Mouse (Mus musculus): ENCODE results near the gene Bfsp1. TPM values are rescaled to one million over a fixed set of nuclear protein-coding genes. Genes with fewer than 3 reads are reported as not detected.

The Bfsp1 gene
- total RNA-seq, 2 experiments from 2014 or later = 0.77 to 0.86 TPM

DNA sequence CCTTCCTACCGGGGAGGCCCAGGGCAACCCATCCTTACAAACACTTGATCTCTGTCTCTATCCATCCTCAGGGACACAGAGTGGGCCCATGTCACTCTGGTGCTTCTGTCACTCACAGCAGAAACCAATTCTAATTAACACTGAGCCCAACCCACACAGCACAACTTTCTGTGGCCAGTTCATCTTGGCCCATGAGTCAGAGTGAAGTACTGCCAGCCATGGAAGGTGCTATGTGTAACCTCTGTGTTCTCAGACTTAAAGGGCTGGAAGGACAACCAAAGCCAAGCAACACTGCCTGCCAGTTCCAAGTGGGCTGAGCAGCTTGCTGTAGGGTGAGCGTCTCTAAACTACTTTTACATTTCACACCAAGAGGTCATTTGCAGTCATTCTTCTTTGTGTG is 3.8 kb downstream of the Bfsp1 start:
- no peak for DNase-seq (ENCODE audit: extremely low spot score in 1 of 2, low spot score in 1 of 2)

DNA sequence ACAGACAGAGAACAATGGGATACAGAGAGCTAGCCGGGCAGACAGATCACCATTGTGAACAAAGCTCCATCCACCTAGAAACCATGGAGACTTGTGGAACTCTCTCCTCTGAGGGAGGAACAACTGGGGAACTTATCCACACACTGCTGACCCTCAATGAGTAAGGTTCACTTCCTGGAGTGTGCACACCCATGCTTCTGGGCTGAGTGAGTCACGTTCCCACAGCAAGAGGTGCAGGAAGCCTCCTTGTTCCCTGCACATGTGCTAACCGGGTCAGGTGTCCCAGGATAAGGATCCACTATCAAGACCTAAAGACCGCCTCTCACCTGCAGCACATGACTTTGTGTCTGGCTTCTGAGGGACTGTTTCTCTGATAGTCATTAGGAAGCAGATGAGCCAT is 9.5 kb downstream of the Bfsp1 start:
- no peak for DNase-seq (ENCODE audit: extremely low spot score in 1 of 2, low spot score in 1 of 2)

DNA sequence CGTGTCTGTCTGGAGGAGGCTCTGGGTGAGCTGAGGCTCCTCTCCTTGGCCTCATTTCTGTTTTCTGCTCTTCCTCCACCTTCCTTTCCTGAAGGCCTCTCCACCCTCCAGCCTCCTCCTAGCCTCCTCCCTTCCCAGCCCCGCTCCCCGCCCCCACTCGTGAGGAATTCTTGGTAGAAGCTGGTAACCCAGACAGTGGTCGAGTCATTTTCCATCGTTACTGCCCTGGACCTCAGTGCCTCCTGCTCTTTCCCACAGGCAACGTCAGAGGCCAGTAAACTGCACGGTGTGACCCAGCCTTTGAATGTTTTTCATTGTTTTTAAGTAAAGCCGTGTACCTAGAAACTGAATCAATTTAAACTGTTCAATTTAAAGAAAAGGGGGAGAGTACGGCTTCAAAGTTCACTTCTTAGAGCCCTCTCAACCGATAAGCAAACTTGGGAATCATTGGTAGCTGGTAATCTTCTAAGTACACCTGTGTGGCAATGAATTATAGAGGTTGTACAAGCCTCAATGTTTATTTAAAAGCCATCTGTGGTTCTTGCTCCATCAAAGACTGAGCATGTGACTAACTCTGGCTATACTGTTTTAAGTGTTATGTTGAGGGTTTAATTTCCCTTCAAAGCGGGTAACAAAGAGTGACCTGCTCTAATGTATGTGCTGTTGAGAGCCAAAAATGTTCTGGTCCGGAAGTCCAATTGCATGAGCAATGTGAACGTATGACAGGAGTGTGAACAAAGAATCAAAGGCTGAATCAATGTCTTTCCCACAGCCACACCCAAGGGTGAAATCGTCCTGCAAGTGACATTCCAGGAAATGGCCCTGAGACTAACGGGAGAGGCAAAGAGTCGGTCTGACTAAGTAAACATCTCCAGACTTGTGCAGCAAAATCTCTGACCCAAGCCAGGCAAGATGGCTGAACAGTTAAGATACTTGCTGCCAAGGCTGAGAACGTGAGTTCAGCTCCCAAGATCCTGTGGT is 10.4 kb downstream of the Bfsp1 start:
- DNase-seq (ENCODE audit: extremely low spot score in 1 of 2, low spot score in 1 of 2) = no peak

DNA sequence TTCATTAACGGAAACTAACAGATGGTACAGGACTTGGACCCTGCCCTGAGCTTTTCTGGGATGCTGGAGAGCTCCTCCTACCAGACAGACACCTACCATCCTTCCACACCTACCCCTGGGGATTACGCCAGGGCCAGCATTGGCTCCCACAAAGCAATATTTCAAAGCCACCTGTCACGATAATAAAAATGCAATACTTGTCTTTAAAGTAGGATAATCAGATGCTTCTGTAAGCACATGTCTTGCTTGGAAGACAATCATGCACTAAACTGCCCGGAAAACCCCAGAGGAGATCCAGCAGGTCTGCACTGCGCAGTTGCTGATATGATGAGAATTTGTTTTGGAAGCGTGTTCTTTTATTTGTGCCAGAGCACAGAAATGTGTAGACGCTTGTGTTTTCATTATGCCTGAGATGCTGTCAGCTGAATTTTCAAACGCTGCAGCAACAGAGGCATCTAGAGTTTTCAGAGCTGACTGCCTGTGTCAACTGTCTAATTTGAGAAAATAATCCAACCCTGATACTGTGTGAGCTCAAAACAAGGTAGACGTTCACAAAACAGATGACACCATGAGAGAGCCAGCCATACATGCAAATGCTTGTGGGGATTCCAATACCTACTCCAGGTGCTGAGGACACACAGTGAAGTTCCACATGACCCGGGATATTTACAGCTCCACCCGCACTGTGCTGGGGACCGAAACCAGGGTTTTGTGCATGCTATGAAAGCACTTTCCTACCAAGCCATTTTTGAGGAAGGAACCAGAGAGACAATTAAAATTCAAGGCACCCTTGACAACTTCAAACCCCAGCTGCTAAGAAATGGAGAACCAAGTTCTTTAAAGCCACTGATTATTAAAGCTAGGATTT is 11.4 kb downstream of the Bfsp1 start:
- DNase-seq (ENCODE audit: extremely low spot score in 1 of 2, low spot score in 1 of 2) = peak in 1 of 2 experiments; percentile 12

DNA sequence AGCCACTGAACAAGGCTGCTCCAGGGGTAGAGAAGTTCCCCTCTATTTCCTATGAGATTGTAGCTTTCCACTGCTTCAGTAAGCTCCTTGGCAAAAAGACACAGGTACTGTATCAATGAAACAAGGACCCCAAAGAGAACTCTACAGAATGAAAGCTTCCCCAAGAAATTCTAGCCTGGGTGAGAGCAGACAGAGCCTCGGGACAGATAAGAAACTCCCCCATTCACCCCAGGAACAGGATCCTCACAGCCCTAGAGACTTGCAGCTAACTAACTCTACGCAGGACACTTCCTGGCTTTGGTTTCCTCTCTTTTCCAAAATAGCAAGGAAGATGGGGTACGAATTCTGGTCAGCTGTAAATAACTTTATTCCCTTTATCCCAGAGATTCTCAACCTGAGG is 15.7 kb downstream of the Bfsp1 start:
- no peak for DNase-seq (ENCODE audit: extremely low spot score in 1 of 2, low spot score in 1 of 2)

DNA sequence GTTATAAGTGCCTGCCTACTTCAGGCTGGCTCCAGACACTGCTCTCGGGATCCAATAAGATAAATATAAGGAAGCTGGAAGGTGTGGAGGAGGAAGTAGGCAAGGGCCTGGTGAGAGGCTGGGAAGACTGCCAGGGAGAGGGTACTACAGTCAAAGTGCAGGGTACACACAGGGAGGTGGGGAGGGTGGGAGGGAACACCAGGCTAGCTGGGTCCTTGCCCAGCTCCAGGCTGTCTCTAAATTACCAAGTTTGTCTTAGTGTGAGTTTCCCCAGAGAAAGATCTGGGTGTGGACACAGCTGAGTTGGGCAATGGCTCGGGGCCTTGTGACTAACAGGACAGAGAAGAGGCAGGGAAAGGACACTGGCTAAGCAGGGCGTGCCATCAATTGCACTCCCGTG is 16.2 kb downstream of the Bfsp1 start:
- DNase-seq (ENCODE audit: extremely low spot score in 1 of 2, low spot score in 1 of 2) = no peak

DNA sequence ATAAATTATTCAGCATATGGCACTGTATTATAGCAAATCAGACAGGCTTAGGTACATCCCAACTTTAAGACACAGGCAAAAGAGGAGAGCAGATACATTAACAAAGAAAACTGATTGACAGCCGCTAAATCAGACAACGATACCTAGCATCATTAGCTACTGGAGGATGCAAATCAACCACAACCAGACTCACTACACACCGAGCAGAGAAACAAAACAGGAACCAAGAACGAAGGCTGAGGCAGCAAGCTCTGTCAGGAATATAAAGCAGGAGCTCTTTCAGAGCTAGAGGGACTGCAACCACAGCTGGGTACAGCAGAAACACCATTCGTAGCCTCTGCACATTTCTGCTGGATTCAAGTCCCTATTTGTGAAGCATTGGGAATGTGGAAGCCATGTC is 18.2 kb downstream of the Bfsp1 start:
- no peak for DNase-seq (ENCODE audit: extremely low spot score in 1 of 2, low spot score in 1 of 2)

DNA sequence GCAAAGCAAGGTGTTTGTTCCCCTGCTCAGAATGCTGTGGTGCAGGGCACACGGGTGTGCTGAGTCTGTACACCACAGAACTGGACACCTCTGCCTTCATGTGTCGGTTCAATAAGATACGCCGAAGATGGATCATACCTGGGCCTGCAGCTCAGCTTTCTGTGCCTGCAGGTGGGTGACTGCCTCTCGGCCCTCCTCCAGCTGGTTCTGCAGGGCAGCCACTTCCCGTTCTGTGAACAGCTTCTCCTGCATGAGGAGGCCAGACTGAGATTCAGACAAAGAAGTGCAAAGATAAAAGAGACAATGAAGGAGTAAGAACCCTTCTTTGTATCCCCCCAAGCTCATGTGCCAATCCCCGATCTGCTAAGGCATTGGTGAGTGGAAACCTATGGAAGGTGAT is 21.4 kb downstream of the Bfsp1 start:
- DNase-seq (ENCODE audit: extremely low spot score in 1 of 2, low spot score in 1 of 2) = no peak

DNA sequence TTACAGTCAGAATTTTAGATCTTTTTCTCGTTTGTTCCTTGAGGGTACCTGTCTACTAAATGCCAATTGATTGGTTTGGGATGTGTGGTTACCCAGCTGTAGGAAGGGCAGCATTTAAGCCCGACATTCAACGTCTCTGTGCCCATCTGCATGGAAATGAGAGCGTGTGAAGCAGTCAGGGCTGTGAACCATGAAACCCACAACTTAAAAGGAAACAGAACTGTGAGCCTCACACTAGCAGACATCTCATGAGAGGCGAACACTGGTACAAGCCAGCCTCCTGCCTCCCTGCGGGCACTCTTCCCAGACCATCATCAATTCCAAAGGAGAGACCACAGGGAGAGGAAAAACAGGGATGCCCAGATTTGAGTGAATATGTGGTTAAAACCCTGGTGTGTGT is 22.1 kb downstream of the Bfsp1 start:
- DNase-seq (ENCODE audit: extremely low spot score in 1 of 2, low spot score in 1 of 2) = no peak

DNA sequence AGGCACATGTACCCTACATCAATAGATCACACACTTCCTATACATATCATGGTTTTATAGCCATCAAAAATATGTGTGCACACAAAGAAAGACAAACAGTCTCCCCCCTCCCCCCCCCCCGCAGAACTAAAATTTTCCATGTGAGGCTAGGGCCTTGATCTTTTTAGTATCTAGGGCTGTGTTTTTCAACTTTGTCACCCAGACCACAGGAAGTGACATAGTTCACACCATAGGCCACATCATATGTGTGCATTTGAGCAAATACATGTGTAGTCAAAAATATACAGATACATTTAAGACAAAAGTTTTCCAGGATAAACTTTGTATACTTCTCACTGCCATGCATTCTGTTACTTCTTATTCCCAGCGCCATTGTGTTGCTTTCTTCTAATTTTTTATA is 23.5 kb downstream of the Bfsp1 start:
- no peak for DNase-seq (ENCODE audit: extremely low spot score in 1 of 2, low spot score in 1 of 2)

DNA sequence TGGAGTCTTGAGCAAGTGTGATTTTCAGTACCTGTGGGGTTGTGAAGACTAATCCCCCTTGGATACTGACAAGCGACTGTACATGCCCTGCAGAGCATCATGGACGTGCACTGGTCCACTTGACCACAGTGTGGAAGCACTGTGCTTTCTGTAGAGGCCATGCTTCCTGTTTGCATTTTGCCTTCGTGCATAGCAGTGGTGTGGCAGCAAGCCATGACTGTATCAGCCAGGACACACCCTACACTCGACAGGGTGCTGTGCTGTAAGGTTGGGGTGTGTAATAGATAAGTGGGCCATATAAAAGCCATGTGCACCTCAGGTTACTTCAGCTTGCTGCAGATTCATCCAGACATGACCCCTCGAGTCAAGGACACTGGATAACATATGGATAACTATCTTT is 24.3 kb downstream of the Bfsp1 start:
- DNase-seq (ENCODE audit: extremely low spot score in 1 of 2, low spot score in 1 of 2) = no peak

DNA sequence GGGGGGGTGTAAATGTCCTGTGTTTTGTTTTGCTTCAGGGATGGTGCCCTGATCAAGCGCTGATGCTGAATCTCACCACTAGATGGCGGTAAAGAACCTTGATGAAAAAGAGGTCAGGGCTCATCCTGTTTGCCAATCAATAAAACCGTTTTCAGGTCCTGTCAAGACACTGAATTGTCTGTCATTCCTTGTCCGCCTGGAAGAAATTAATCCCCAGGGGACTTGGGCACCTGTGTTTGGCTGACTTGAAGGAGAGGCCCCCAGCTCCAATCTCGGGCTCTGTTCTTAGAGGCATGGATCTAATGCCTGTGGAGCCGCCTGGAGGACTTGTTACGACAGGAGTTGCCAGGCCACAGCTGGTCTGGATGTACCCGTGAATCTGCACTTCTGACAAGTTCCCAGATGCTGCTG is 25.7 kb downstream of the Bfsp1 start:
- DNase-seq (ENCODE audit: extremely low spot score in 1 of 2, low spot score in 1 of 2) = peak; percentile 50 to 70

DNA sequence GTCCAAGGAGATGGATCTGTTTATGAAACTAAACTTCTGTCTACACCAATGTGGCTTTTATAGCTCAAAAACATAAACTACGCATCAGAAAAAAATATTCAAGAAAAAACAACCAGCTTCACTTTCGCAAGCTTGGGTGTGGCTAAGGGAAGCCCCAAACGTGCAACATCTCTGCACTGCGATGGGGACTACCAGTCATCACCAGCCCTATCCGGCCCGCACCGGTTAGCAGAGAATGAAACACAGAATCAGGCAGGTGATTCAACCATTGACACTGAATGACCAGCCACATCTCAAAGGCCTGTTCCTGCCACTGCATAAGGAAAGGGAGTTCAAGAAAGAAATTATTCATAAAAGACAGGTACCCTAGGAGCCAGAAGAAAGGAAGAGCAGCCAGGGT is 27.2 kb downstream of the Bfsp1 start:
- DNase-seq (ENCODE audit: extremely low spot score in 1 of 2, low spot score in 1 of 2) = no peak

DNA sequence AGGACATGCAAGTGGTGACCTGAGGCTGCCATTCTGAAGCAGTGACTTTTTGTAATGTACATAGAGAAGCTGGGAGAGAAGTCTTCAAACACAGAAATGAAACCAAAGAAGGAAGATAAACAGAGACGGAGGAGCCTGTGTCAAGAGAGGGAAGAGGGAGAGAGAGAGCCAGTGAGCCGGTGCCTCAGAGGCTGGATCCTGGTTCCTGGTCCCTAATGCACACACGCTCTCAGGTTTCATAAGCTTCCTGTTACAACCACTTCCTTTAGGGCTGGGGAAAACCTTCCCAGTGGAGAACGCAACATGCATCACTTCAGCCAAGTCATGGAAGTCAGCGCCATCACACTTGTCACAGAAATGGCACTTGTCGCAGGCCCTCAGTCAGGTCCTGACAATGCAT is 28.9 kb downstream of the Bfsp1 start:
- DNase-seq (ENCODE audit: extremely low spot score in 1 of 2, low spot score in 1 of 2) = no peak

DNA sequence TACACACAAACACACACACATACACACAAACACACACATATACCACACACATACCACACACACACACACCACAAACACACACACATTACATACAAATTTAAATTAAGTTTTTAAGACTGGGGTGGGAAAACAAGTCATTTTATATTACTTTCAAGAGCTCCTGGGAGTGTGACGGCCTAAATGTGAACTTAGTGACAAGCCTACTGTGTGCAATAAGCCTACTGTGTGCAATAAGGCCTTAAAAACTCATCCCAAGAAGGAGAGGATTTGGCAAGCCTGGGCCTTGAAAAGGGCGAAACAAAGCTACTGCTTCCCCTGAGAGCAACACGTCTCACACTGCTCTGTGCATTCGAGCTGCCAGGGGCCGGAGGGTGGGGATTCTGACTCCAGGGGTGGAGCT is 30.3 kb downstream of the Bfsp1 start:
- DNase-seq (ENCODE audit: extremely low spot score in 1 of 2, low spot score in 1 of 2) = no peak

DNA sequence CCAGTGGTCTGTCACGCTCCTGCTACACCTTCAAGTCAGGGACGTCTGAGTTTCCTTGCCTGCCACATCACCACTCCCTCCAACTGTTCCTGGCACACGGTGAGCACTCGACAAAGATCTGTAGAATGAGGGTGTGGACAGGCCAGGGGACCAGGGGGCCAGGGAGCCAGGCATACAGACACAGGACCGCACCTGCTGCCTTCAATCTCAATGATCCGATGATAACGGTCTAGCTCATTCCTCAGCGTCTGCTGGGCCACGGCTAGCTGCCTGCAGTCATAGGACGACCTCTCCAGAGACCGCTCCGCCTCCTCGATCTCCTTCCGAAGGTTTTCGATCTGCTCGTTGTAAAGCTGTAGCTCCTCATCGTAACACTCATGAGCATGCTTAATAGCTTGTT is 31.3 kb downstream of the Bfsp1 start:
- DNase-seq (ENCODE audit: extremely low spot score in 1 of 2, low spot score in 1 of 2) = no peak

DNA sequence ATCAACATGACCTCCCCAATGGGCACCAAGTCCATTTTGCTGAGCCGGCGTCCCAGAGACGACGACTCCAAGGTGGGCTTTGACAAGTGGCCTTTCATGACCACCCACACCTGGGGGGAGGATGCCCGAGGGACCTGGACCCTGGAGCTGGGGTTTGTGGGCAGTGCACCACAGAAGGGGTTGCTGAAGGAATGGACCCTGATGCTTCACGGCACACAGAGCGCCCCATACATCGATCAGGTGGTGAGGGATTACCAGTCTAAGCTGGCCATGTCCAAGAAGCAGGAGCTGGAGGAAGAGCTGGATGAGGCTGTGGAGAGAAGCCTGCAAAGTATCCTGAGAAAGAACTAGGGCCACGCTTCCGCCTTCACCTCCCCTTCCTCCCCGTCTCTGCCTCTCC is 49.5 kb downstream of the Bfsp1 start:
- no peak for DNase-seq (ENCODE audit: extremely low spot score in 1 of 2, low spot score in 1 of 2)

DNA sequence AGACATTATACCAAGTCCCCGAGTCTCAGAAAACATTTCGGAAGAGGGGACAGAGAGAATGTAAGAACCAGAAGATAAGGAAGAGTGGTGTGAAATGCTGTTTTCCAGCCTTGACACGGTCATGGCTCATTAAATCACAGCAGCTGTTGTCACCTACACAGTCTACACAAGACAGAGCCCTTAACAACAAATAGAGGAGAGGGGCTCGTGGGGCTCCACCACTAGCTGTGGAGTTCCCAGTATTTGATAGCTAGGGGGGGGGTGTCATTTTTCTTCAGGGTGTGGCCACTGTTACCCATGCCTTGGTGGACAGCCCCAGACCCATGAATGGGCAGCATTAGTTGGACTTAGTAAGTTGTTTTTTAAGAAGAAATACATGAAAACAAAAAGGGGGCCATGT is 50.7 kb downstream of the Bfsp1 start:
- DNase-seq (ENCODE audit: extremely low spot score in 1 of 2, low spot score in 1 of 2) = no peak

DNA sequence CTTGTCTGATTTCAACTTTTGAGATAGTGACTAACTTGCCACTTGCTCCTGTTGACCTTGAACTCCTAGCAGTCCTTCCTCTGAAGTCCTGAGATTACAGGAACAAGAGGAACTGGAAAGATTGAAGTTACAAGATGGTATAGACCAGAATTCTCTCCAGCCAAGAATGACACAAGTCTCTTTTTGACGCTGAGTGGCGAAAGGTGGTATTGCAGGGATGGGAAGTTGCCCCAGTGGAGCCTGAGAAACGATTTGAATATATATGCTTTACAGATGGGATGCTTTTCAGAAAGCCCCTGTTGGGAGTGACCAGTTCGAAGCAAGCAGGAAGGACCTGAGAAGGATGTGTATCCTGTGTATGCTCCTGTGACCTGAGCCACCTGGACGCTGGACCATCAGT is 54.2 kb downstream of the Bfsp1 start:
- peak in 1 of 2 experiments; percentile 17 for DNase-seq (ENCODE audit: extremely low spot score in 1 of 2, low spot score in 1 of 2)

DNA sequence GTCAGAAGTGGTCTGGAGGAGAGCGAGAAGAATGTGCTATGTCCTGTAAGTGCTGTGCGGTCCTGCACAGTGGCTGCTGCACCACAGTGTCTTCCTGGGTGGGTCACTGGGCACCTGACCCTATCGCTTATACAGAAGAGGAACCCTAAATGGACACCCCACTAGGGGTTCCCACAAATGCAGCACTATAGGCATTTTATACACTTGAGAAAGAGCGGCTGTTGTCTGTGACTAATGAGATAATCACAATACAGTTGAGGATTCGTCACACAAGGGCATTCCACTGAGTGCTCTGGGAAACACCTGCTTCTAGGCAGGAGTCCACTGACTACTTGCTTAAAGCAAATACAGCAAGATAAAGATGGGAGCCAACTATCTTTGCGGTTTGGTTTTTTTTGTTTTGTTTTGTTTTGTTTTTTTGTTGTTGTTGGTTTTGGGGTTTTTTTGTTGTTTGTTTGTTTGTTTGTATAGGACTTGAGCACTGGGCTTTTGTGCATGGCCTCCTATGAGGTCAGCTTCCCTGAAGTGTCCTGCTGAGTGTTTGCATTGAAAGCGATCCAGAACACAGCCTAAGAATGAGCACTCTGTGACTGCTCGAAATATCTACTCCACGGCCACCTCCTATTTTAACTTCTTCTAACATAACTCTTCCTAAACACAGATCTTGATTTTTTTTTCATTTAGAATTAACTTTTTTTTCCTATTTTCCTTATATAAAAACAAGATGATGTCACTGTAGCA is 55.9 kb downstream of the Bfsp1 start:
- no peak for DNase-seq (ENCODE audit: extremely low spot score in 1 of 2, low spot score in 1 of 2)
